Mouse (Mus musculus): ENCODE measurements around the gene Yjefn3. TPM values are rescaled to one million over a fixed set of nuclear protein-coding genes. Genes with fewer than 3 reads are reported as not detected.

Yjefn3 gene
- total and polyA plus RNA-seq, 2 experiments from 2014 or later = 10.7 to 13.3 TPM

DNA sequence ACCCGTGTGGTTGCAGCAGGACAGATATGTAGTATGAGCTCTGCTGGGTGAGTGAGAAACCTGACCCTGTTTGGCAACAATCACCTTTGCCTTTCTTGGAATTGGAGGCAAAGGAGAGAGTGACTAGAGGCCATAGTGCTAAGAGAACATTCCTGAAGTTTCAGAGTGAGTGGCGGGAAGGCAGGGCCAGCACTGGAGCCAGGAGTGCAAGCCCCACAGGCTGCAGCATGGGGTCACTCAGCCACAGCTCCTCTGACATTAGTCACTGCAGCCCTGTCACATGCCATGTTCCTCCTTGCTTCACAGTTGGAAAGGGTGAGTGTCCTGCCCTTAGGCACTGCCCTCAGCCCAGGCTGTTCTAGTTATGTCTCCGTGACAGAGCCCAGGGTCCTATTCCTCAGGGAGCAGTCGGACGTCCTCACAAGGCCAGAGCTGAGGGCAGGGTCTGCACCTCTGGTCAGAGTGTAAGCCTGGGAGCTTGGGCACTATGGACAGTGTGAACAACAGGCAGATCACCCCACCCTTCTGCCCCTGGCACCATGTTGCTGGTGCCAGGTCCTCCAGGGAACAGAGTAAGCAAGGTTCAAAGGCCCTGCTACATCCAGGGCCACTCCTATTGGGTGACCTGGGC, 34.7 kb downstream of the Yjefn3 start:
- Histone ChIP-seq H3K36me3 (ENCODE audit: insufficient read depth, low read length) (no peaks in the 10 kb centered on the region), H3K9ac (replicated peaks; ENCODE audit: low read length) (no peak overlapping the region), H3K9me3 (ENCODE audit: low read length) (no peaks in the 10 kb centered on the region), H3K4me2 (ENCODE audit: low read depth, low read length) (no peak overlapping the region), H3K27ac (no peak overlapping the region), H3K4me3 (ENCODE audit: low read length) (no peak overlapping the region), H3K4me1 (ENCODE audit: insufficient read depth, low read length) (no peaks in the 10 kb centered on the region), H3K27me3 (ENCODE audit: insufficient read depth, low read length) (no peaks in the 10 kb centered on the region)
- TF ChIP-seq CTCF (IDR thresholded peaks at IDR 0.05; ENCODE audit: low read depth) = no peak
- ATAC-seq = no peak
- 89% methylated on average over 5 of the region's 5 CpGs for WGBS
- DNase-seq (ENCODE audit: low spot score) = no peak

DNA sequence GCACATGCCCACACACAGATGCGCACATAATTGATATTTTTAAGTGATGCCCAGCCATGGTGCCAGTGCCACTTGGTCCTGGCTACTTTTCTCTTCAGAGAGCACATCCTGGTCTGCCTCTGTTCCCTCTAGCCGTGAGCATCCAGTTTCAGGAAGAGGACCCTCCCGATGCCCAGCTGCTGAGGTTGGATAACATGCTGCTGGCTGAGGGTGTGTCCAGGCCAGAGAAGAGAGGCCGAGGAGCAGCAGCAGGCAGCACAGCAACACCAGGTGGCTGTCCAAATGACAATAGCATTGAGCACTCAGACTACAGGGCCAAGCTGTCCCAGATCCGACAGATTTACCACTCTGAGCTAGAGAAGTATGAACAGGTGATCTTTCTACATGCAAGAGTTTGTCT, 38.3 kb downstream of the Yjefn3 start:
- Histone ChIP-seq H3K9ac (replicated peaks; ENCODE audit: low read length) (no peak overlapping the region), H3K9me3 (ENCODE audit: low read length) (no peaks in the 10 kb centered on the region), H3K4me1 (ENCODE audit: insufficient read depth, low read length) (no peaks in the 10 kb centered on the region), H3K36me3 (ENCODE audit: insufficient read depth, low read length) (no peaks in the 10 kb centered on the region), H3K27me3 (ENCODE audit: insufficient read depth, low read length) (no peaks in the 10 kb centered on the region), H3K4me3 (ENCODE audit: low read length) (no peak overlapping the region), H3K4me2 (ENCODE audit: low read depth, low read length) (no peak overlapping the region), H3K27ac (no peak overlapping the region)
- no peak for TF ChIP-seq CTCF (IDR thresholded peaks at IDR 0.05; ENCODE audit: low read depth)
- DNase-seq (ENCODE audit: low spot score) (no peak), ATAC-seq (no peak)
- 83% methylated on average over 5 of the region's 5 CpGs for WGBS

- Histone ChIP-seq H3K27me3 (ENCODE audit: insufficient read depth, low read length) (no peaks in the 10 kb centered on the region), H3K36me3 (ENCODE audit: insufficient read depth, low read length) (no peaks in the 10 kb centered on the region), H3K27ac (no peak overlapping the region), H3K4me1 (ENCODE audit: insufficient read depth, low read length) (no peaks in the 10 kb centered on the region), H3K4me2 (ENCODE audit: low read depth, low read length) (no peak overlapping the region), H3K9me3 (ENCODE audit: low read length) (no peaks in the 10 kb centered on the region), H3K4me3 (ENCODE audit: low read length) (no peak overlapping the region), H3K9ac (replicated peaks; ENCODE audit: low read length) (no peak overlapping the region)
- 74% methylated on average over 5 of the region's 5 CpGs for WGBS
- TF ChIP-seq CTCF (IDR thresholded peaks at IDR 0.05; ENCODE audit: low read depth) = no peak
- ATAC-seq (no peak), DNase-seq (ENCODE audit: low spot score) (no peak)
These were observed 39.0 kb downstream of the Yjefn3 start for GRCm38 (mm10) chr8:69863387-69864020.

DNA sequence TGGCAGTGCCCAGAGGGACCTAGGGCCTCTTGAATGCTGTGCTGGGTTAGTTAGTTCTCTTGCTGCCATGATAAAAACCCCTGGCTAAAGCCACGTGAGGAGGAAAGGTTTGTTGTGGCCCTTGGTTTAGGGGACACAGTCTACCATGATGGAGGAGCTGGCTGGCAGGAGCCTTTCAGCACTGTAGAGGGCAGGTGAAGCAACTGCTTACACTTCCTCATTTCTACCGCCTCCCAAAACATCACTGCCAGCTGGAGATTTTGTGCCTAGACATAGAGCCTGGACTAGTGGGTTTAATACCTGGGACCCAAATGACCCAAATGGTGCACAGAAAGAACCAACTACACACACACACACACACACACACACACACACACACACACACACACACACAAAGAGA, 41.3 kb downstream of the Yjefn3 start:
- Histone ChIP-seq H3K4me1 (ENCODE audit: insufficient read depth, low read length) (no peaks in the 10 kb centered on the region), H3K9ac (replicated peaks; ENCODE audit: low read length) (no peak overlapping the region), H3K27me3 (ENCODE audit: insufficient read depth, low read length) (no peaks in the 10 kb centered on the region), H3K4me3 (ENCODE audit: low read length) (no peak overlapping the region), H3K36me3 (ENCODE audit: insufficient read depth, low read length) (no peaks in the 10 kb centered on the region), H3K4me2 (ENCODE audit: low read depth, low read length) (no peak overlapping the region), H3K27ac (no peak overlapping the region), H3K9me3 (ENCODE audit: low read length) (no peaks in the 10 kb centered on the region)
- ATAC-seq = no peak
- DNase-seq (ENCODE audit: low spot score) = no peak
- WGBS = 87% methylated on average over 2 of the region's 2 CpGs
- TF ChIP-seq CTCF (IDR thresholded peaks at IDR 0.05; ENCODE audit: low read depth) = no peak

GRCm38 (mm10) chr8:69860807-69861206, 41.7 kb downstream of the Yjefn3 start:
- no peaks in the 10 kb centered on the region for H3K36me3 ChIP-seq (ENCODE audit: insufficient read depth, low read length)
- H3K9me3 ChIP-seq (ENCODE audit: low read length) = no peaks in the 10 kb centered on the region
- H3K27ac ChIP-seq = no peak overlapping the region
- no peak for ATAC-seq
- TF ChIP-seq CTCF (IDR thresholded peaks at IDR 0.05; ENCODE audit: low read depth) = no peak
- no peak for DNase-seq (ENCODE audit: low spot score)
- WGBS = 49% methylated on average over 4 of the region's 4 CpGs
- H3K4me3 ChIP-seq (ENCODE audit: low read length) = no peak overlapping the region
- no peak overlapping the region for H3K9ac ChIP-seq (replicated peaks; ENCODE audit: low read length)
- H3K4me2 ChIP-seq (ENCODE audit: low read depth, low read length) = no peak overlapping the region
- no peaks in the 10 kb centered on the region for H3K4me1 ChIP-seq (ENCODE audit: insufficient read depth, low read length)
- no peaks in the 10 kb centered on the region for H3K27me3 ChIP-seq (ENCODE audit: insufficient read depth, low read length)

DNA sequence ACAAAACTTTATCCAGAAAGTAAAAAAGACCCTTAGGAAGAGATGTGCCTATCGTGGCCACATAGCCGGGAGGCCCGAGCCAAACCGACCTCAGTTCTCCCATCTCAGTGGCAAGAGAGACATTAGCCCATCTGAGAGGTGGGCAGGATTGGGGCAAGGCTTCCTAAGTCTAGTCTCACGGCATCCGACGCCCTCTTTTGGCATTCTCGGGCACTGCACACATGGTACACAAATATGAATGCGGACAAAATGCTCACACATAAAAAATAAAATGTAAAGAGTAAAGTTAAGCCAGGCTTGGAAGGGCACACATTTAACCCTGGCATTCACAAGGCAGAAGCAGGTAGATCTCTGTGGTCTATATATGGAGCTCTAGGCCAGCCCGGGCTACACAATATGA, 48.6 kb downstream of the Yjefn3 start:
- H3K4me1 ChIP-seq (ENCODE audit: insufficient read depth, low read length) = no peaks in the 10 kb centered on the region
- H3K4me3 ChIP-seq (ENCODE audit: low read length) = no peak overlapping the region
- no peak overlapping the region for H3K9ac ChIP-seq (replicated peaks; ENCODE audit: low read length)
- no peak overlapping the region for H3K4me2 ChIP-seq (ENCODE audit: low read depth, low read length)
- H3K27me3 ChIP-seq (ENCODE audit: insufficient read depth, low read length) = no peaks in the 10 kb centered on the region
- 95% methylated on average over 10 of the region's 10 CpGs for whole genome bisulfite sequencing
- no peaks in the 10 kb centered on the region for H3K36me3 ChIP-seq (ENCODE audit: insufficient read depth, low read length)
- H3K27ac ChIP-seq = no peak overlapping the region
- H3K9me3 ChIP-seq (ENCODE audit: low read length) = no peaks in the 10 kb centered on the region
- DNase-seq (ENCODE audit: low spot score) (no peak), ATAC-seq (no peak)
- TF ChIP-seq CTCF (IDR thresholded peaks at IDR 0.05; ENCODE audit: low read depth) = no peak

DNA sequence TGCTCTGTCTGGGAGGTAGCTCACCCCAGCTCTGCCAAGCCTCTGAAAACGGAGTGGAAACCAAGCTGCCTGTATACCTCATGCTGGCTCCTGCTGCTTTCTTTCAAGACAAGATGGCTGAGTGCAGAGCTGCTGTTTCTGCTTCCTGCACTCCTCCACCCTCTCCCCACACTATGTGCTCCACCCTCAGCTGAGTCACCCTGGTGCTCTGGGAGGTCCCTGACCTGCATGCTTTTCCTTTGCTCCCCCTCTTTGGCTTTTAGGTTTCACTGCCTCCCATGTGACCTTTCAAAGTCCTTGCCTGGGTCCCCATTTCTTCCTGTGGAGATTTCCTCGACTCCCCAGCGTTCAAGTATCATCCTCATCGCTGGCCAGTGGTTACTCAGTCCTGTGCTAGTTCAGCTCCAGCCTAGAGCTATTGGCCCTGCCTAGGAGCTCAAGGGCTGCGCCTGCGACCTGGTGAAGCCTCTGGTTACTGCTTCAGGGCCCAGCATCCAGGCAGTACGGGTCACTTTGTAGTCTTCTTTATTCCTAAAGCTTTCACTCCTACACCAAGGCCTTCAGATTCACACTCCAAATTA, 51.5 kb downstream of the Yjefn3 start:
- H3K9me3 ChIP-seq (ENCODE audit: low read length) = no peaks in the 10 kb centered on the region
- 86% methylated on average over 7 of the region's 7 CpGs for WGBS
- H3K4me2 ChIP-seq (ENCODE audit: low read depth, low read length) = no peak overlapping the region
- no peak overlapping the region for H3K9ac ChIP-seq (replicated peaks; ENCODE audit: low read length)
- no peak overlapping the region for H3K27ac ChIP-seq
- no peaks in the 10 kb centered on the region for H3K36me3 ChIP-seq (ENCODE audit: insufficient read depth, low read length)
- no peaks in the 10 kb centered on the region for H3K4me1 ChIP-seq (ENCODE audit: insufficient read depth, low read length)
- ATAC-seq (no peak), DNase-seq (ENCODE audit: low spot score) (no peak)
- H3K4me3 ChIP-seq (ENCODE audit: low read length) = no peak overlapping the region
- TF ChIP-seq CTCF (IDR thresholded peaks at IDR 0.05; ENCODE audit: low read depth) = no peak
- H3K27me3 ChIP-seq (ENCODE audit: insufficient read depth, low read length) = no peaks in the 10 kb centered on the region
